In the genomic region with DNA sequence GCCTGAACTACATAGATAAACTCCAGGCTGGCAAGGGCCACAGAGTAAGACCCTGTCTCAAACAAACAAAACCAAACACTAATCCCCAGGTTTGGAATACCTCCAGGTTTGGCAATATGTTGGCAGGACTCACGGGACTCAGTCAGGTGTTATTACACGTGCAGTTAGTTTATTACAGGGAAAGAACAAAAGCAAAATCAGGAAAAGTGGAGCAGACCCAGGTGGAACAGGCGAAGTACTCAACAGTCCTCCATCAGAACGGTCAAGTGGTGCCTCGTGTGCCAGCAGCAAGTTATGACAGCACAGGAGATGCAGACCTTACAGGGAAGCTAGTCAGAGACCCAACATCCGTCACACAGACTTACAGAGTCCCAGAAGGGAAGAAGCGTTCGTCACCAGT, we compare ENCODE assay signal across 33 mouse cellular contexts. TPM values are rescaled to one million over a fixed set of nuclear protein-coding genes. Genes with fewer than 3 reads are reported as not detected.
DNase-seq lines count a peak whose midpoint lies in the region; ATAC-seq lines count a peak whose summit lies in the region.
"Had no signal": no experiment of that assay in that cellular context is flagged by ENCODE, and none has a peak within 500 bp of the region (broad histone marks: within the 10 kb centered on the region; RNA-seq: fewer than 3 reads in every experiment).

No protein-coding gene starts in this region.

- no peak overlapping the region for H3K9ac ChIP-seq in heart, embryonic 11.5 days (ENCODE audit: low read depth, low read length)
- H3K9ac ChIP-seq: embryonic facial prominence, embryonic 13.5 days; hindbrain, embryonic 14.5 days; limb, embryonic 15.5 days; lung, embryonic 14.5 days; midbrain, embryonic 12.5 days; neural tube, embryonic 15.5 days; stomach, embryonic 15.5 days had no signal

- peak; percentile 10 for DNase-seq in adrenal gland, postnatal 10 days
- no peak for DNase-seq in adrenal gland, postnatal 25 days
- DNase-seq in kidney, adult 8-10 months = peak; percentile 48 to 55
- no peak for DNase-seq in kidney, postnatal 14 days
- peak; percentile 34 for DNase-seq in gonadal fat pad, adult 2 months (ENCODE audit: low read depth)
- peak; percentile 51 for DNase-seq in lung, postnatal 25 days (ENCODE audit: low spot score)
- DNase-seq in yolk sac, embryonic 10.5 days (ENCODE audit: low spot score) = no peak
- DNase-seq: adrenal gland, adult 8-10 months; cerebellum, adult 11-12 months; cerebellum, postnatal 14 days; gastrocnemius, adult 2 months; heart, postnatal 4 days; left cerebral cortex, postnatal 4 days; lung, embryonic 14.5 days; right cerebral cortex, adult 18-20 months; right cerebral cortex, postnatal 4 days; thymus, adult 2 months had no signal

- H3K27me3 ChIP-seq in heart, embryonic 11.5 days (ENCODE audit: control insufficient read depth, insufficient read depth, low read length) = no peaks in the 10 kb centered on the region
- H3K27me3 ChIP-seq: embryonic facial prominence, embryonic 13.5 days; limb, embryonic 15.5 days; midbrain, embryonic 12.5 days; neural tube, embryonic 15.5 days; stomach, embryonic 15.5 days had no signal

- WGBS in heart, embryonic 11.5 days (ENCODE audit: insufficient replicate concordance) = 70% methylated on average over 8 of the region's 8 CpGs

- H3K27ac ChIP-seq in heart, embryonic 11.5 days (ENCODE audit: low read depth, low read length) = no peak overlapping the region
- H3K27ac ChIP-seq: embryonic facial prominence, embryonic 13.5 days; gastrocnemius, adult 2 months; hindbrain, embryonic 14.5 days; left cerebral cortex, adult 2 months; limb, embryonic 15.5 days; midbrain, embryonic 12.5 days; neural tube, embryonic 15.5 days; stomach, embryonic 15.5 days had no signal

- H3K4me2 ChIP-seq in heart, embryonic 11.5 days = no peak overlapping the region
- H3K4me2 ChIP-seq: embryonic facial prominence, embryonic 13.5 days; hindbrain, embryonic 14.5 days; limb, embryonic 15.5 days; lung, embryonic 14.5 days; midbrain, embryonic 12.5 days; neural tube, embryonic 15.5 days; stomach, embryonic 15.5 days had no signal

- peaks cover under 1% of the 10 kb centered on the region for H3K36me3 ChIP-seq in heart, embryonic 11.5 days (ENCODE audit: control insufficient read depth, insufficient read depth, low read length)

- H3K4me3 ChIP-seq in heart, embryonic 11.5 days (ENCODE audit: low read depth, low read length) = no peak overlapping the region
- H3K4me3 ChIP-seq: embryonic facial prominence, embryonic 13.5 days; gastrocnemius, adult 2 months; left cerebral cortex, adult 2 months; limb, embryonic 15.5 days; midbrain, embryonic 12.5 days; neural tube, embryonic 15.5 days; stomach, embryonic 15.5 days had no signal

- H3K9me3 ChIP-seq in heart, embryonic 11.5 days (replicated peaks; ENCODE audit: control insufficient read depth, low read length) = no peaks in the 10 kb centered on the region
- H3K9me3 ChIP-seq: embryonic facial prominence, embryonic 13.5 days; limb, embryonic 15.5 days; midbrain, embryonic 12.5 days; neural tube, embryonic 15.5 days; stomach, embryonic 15.5 days had no signal

- H3K4me1 ChIP-seq in heart, embryonic 11.5 days (ENCODE audit: control insufficient read depth, insufficient read depth, low read length) = no peaks in the 10 kb centered on the region
- H3K4me1 ChIP-seq: embryonic facial prominence, embryonic 13.5 days; limb, embryonic 15.5 days; midbrain, embryonic 12.5 days; neural tube, embryonic 15.5 days; stomach, embryonic 15.5 days had no signal

- ATAC-seq in heart, embryonic 11.5 days (replicated peaks; ENCODE audit: insufficient number of reproducible peaks, low FRiP score, low TSS enrichment) = no peak
- ATAC-seq: activated CD4-positive, CD25-positive, alpha-beta regulatory T cell, adult 4 months; forebrain, embryonic 14.5 days; inflammation-experienced regulatory T-cells, adult 6 months had no signal

RNA-seq across cellular contexts. Expression of a gene that starts 9.7 kb away (rescaled TPM):
- total RNA-seq in adrenal gland, postnatal 10 days (2021) = 10 to 100 TPM; 15.2 to 15.3 TPM
- 16.5 and 18.0 TPM in 2 replicates for total RNA-seq in adrenal gland, postnatal 25 days (2021)
- 6.3 and 6.9 TPM in 2 replicates for polyA plus RNA-seq in gonadal fat pad, adult 2 months (2012; rRNA removed)
- polyA plus RNA-seq in heart, embryonic 11.5 days (2014; fragmentation: Nextera tagmentation; extraction: Ambion mirVana) = 20.3 and 21.0 TPM in 2 replicates

RNA-seq across cellular contexts. Expression of a gene that starts 15.8 kb away (rescaled TPM):
- total RNA-seq in adrenal gland, postnatal 10 days (2021) = not detected
- total RNA-seq in adrenal gland, postnatal 25 days (2021) = not detected in 2 replicates
- 0.12 and 0.36 TPM in 2 replicates for polyA plus RNA-seq in gonadal fat pad, adult 2 months (2012; rRNA removed)
- not detected in 2 replicates for polyA plus RNA-seq in heart, embryonic 11.5 days (2014; fragmentation: Nextera tagmentation; extraction: Ambion mirVana)
- total RNA-seq: adrenal gland, adult 8-10 months; gastrocnemius, adult 2 months; gastrocnemius, postnatal 4 days; heart, postnatal 4 days; left cerebral cortex, adult 2 months; left cerebral cortex, postnatal 4 days; megakaryocyte, adult 5-6 weeks had no signal
- polyA plus RNA-seq: embryonic facial prominence, embryonic 13.5 days; frontal cortex, adult 2 months; heart, embryonic 16.5 days; inflammation-experienced regulatory T-cells, adult 6 months; limb, embryonic 15.5 days; lung, embryonic 14.5 days; midbrain, embryonic 12.5 days; stomach, embryonic 15.5 days; thymus, adult 2 months; urinary bladder, adult 2 months had no signal

RNA-seq across cellular contexts. Expression of a gene that starts 52.7 kb away (rescaled TPM):
- under 1 TPM; 0.69 to 0.94 TPM for total RNA-seq in adrenal gland, postnatal 10 days (2021)
- total RNA-seq in adrenal gland, postnatal 25 days (2021) = 0.71 TPM in 1 of 2 replicates, not detected in the other
- 0.93 and 1.5 TPM in 2 replicates for polyA plus RNA-seq in gonadal fat pad, adult 2 months (2012; rRNA removed)
- polyA plus RNA-seq in heart, embryonic 11.5 days (2014; fragmentation: Nextera tagmentation; extraction: Ambion mirVana) = 0.53 and 0.55 TPM in 2 replicates

Comparison
In these comparisons a context has a peak if more than half of its experiments do, and no peak if none do; other contexts are left out.
1. DNase-seq: peak in adrenal gland, postnatal 10 days (single experiment), kidney, adult 8-10 months (2 of 2), gonadal fat pad, adult 2 months (single experiment) and lung, postnatal 25 days (single experiment); none in adrenal gland, postnatal 25 days (single experiment), kidney, postnatal 14 days (single experiment) and yolk sac, embryonic 10.5 days (single experiment).